ENCODE assay signal across 9 mouse cellular contexts in genomic region chr6:34875268-34875761, GRCm38 (mm10). TPM values are rescaled to one million over a fixed set of nuclear protein-coding genes. Genes with fewer than 3 reads are reported as not detected.
DNase-seq lines count a peak whose midpoint lies in the region; ATAC-seq lines count a peak whose summit lies in the region.
"Had no signal": no experiment of that assay in that cellular context is flagged by ENCODE, and none has a peak within 500 bp of the region (broad histone marks: within the 10 kb centered on the region; RNA-seq: fewer than 3 reads in every experiment).

No protein-coding gene starts in this region.

- no peak for ATAC-seq in liver, embryonic 16.5 days (ENCODE audit: low read depth)
- no peak for ATAC-seq in stomach, embryonic 16.5 days (ENCODE audit: insufficient read depth, low FRiP score)

- H3K4me2 ChIP-seq in liver, embryonic 16.5 days (ENCODE audit: low read depth, low read length) = peak overlapping the region; percentile 79
- no peak overlapping the region for H3K4me2 ChIP-seq in stomach, embryonic 16.5 days (ENCODE audit: low read depth, low read length)
- H3K4me2 ChIP-seq: neural tube, embryonic 12.5 days had no signal

- peak; percentile 72 to 74 for DNase-seq in heart, adult 18-20 months
- no peak for DNase-seq in heart, postnatal 25 days (ENCODE audit: low spot score)
- DNase-seq in CD4-positive, CD25-positive, alpha-beta regulatory T cell, adult 2 months (ENCODE audit: low read depth, low spot score) = peak; percentile 64
- no peak for DNase-seq in heart, embryonic 10.5 days (ENCODE audit: low spot score)
- DNase-seq in ovary, postnatal 36 days (ENCODE audit: low spot score) = no peak
- no peak for DNase-seq in right cerebral cortex, postnatal 4 days

- peak overlapping the region; percentile 48 for H3K9ac ChIP-seq in liver, embryonic 16.5 days (ENCODE audit: low read depth, low read length)
- H3K9ac ChIP-seq in stomach, embryonic 16.5 days (ENCODE audit: low read length) = 0 out of 2 replicates have a peak overlapping the region, but pooled peaks have one; percentile 18
- H3K9ac ChIP-seq: neural tube, embryonic 12.5 days had no signal

- intact Hi-C loops in heart, postnatal 25 days (cut with DNase I) = no loop called here

- peaks cover 13% of the 10 kb centered on the region for H3K36me3 ChIP-seq in heart, embryonic 10.5 days
- peaks cover 3% of the 10 kb centered on the region; the same call in 1 of the 2 replicates for H3K36me3 ChIP-seq in liver, embryonic 16.5 days (ENCODE audit: control insufficient read depth, insufficient read depth)
- no peaks in the 10 kb centered on the region for H3K36me3 ChIP-seq in stomach, embryonic 16.5 days (ENCODE audit: control insufficient read depth, insufficient read depth, low read length)

- H3K9me3 ChIP-seq in heart, embryonic 10.5 days = no peaks in the 10 kb centered on the region
- no peaks in the 10 kb centered on the region for H3K9me3 ChIP-seq in liver, embryonic 16.5 days (replicated peaks; ENCODE audit: control insufficient read depth, low read length)
- no peaks in the 10 kb centered on the region for H3K9me3 ChIP-seq in stomach, embryonic 16.5 days (replicated peaks; ENCODE audit: control insufficient read depth, low read length)
- H3K9me3 ChIP-seq: neural tube, embryonic 12.5 days had no signal

- H3K4me3 ChIP-seq in heart, embryonic 10.5 days = no peak overlapping the region
- H3K4me3 ChIP-seq in liver, embryonic 16.5 days (ENCODE audit: low read depth, low read length) = peak overlapping the region; percentile 27
- H3K4me3 ChIP-seq in stomach, embryonic 16.5 days (replicated peaks; ENCODE audit: low read length) = no peak overlapping the region
- H3K4me3 ChIP-seq: neural tube, embryonic 12.5 days had no signal

- 79% methylated on average over 15 of the region's 15 CpGs for WGBS in heart, embryonic 10.5 days
- 23% methylated on average over 15 of the region's 15 CpGs for WGBS in liver, embryonic 16.5 days (ENCODE audit: insufficient replicate concordance)
- 81% methylated on average over 15 of the region's 15 CpGs for WGBS in stomach, embryonic 16.5 days

- no peaks in the 10 kb centered on the region for H3K27me3 ChIP-seq in heart, embryonic 10.5 days (ENCODE audit: insufficient read depth, poor library complexity, severe bottlenecking)
- H3K27me3 ChIP-seq in liver, embryonic 16.5 days (ENCODE audit: control insufficient read depth, insufficient read depth, low read depth, low read length) = no peaks in the 10 kb centered on the region
- H3K27me3 ChIP-seq in stomach, embryonic 16.5 days (ENCODE audit: control insufficient read depth, insufficient read depth, low read length) = no peaks in the 10 kb centered on the region
- H3K27me3 ChIP-seq: neural tube, embryonic 12.5 days had no signal

- H3K4me1 ChIP-seq in heart, embryonic 10.5 days = peaks cover 59% of the 10 kb centered on the region
- peaks cover 50% of the 10 kb centered on the region for H3K4me1 ChIP-seq in liver, embryonic 16.5 days (ENCODE audit: control insufficient read depth, low read depth, low read length)
- peaks cover 39% of the 10 kb centered on the region for H3K4me1 ChIP-seq in stomach, embryonic 16.5 days (ENCODE audit: control insufficient read depth, insufficient read depth, low read length)

- H3K27ac ChIP-seq in heart, embryonic 10.5 days = peak overlapping the region; percentile 96
- H3K27ac ChIP-seq in liver, embryonic 16.5 days (ENCODE audit: low read length) = peak overlapping the region; percentile 87
- H3K27ac ChIP-seq in stomach, embryonic 16.5 days (ENCODE audit: low read length) = peak overlapping the region; percentile 64; the same call in 1 of the 2 replicates
- H3K27ac ChIP-seq: neural tube, embryonic 12.5 days had no signal

RNA-seq across cellular contexts. Expression of gene Cyren, which starts 2.5 kb away (rescaled TPM):
- 1 to 10 TPM; 3.6 to 5.2 TPM for total RNA-seq in heart, adult 18-20 months (2021)
- 1 to 10 TPM; 3.8 to 4.1 TPM for total RNA-seq in heart, postnatal 25 days (2021)
- polyA plus RNA-seq in heart, embryonic 10.5 days (2016; fragmentation: Nextera tagmentation; extraction: Ambion mirVana) = 13.7 and 16.5 TPM in 2 replicates
- 5.7 and 5.9 TPM in 2 replicates for polyA plus RNA-seq in liver, embryonic 16.5 days (2015; fragmentation: Nextera tagmentation; extraction: Ambion mirVana)
- polyA plus RNA-seq in stomach, embryonic 16.5 days (2015; fragmentation: Nextera tagmentation; extraction: Ambion mirVana) = 10.9 and 11.9 TPM in 2 replicates

RNA-seq across cellular contexts. Expression of gene Tmem140, which starts 12.4 kb away (rescaled TPM):
- 10 to 100 TPM; 26.5 to 32.4 TPM for total RNA-seq in heart, adult 18-20 months (2021)
- 10 to 100 TPM; 20.0 to 25.3 TPM for total RNA-seq in heart, postnatal 25 days (2021)
- polyA plus RNA-seq in heart, embryonic 10.5 days (2016; fragmentation: Nextera tagmentation; extraction: Ambion mirVana) = 1.4 and 1.8 TPM in 2 replicates
- polyA plus RNA-seq in liver, embryonic 16.5 days (2015; fragmentation: Nextera tagmentation; extraction: Ambion mirVana) = 8.8 and 10.0 TPM in 2 replicates
- polyA plus RNA-seq in stomach, embryonic 16.5 days (2015; fragmentation: Nextera tagmentation; extraction: Ambion mirVana) = 2.3 and 2.8 TPM in 2 replicates

RNA-seq across cellular contexts. Expression of gene Wdr91, which starts 35.4 kb away (rescaled TPM):
- total RNA-seq in heart, adult 18-20 months (2021) = 10 to 100 TPM; 14.1 to 14.5 TPM
- total RNA-seq in heart, postnatal 25 days (2021) = 10 to 100 TPM; 12.0 to 13.5 TPM
- 12.6 and 13.0 TPM in 2 replicates for polyA plus RNA-seq in heart, embryonic 10.5 days (2016; fragmentation: Nextera tagmentation; extraction: Ambion mirVana)
- 9.6 and 10.3 TPM in 2 replicates for polyA plus RNA-seq in liver, embryonic 16.5 days (2015; fragmentation: Nextera tagmentation; extraction: Ambion mirVana)
- 8.8 and 9.6 TPM in 2 replicates for polyA plus RNA-seq in stomach, embryonic 16.5 days (2015; fragmentation: Nextera tagmentation; extraction: Ambion mirVana)

RNA-seq across cellular contexts. Expression of gene Stra8, which starts 44.6 kb away (rescaled TPM):
- not detected for total RNA-seq in heart, adult 18-20 months (2021)
- total RNA-seq in heart, postnatal 25 days (2021) = not detected
- polyA plus RNA-seq in heart, embryonic 10.5 days (2016; fragmentation: Nextera tagmentation; extraction: Ambion mirVana) = not detected in 2 replicates
- polyA plus RNA-seq in liver, embryonic 16.5 days (2015; fragmentation: Nextera tagmentation; extraction: Ambion mirVana) = not detected in 2 replicates
- not detected in 2 replicates for polyA plus RNA-seq in stomach, embryonic 16.5 days (2015; fragmentation: Nextera tagmentation; extraction: Ambion mirVana)
- polyA plus RNA-seq: neural tube, embryonic 12.5 days had no signal

Comparison
In these comparisons a context has a peak if more than half of its experiments do, and no peak if none do; other contexts are left out.
1. DNase-seq: peak in heart, adult 18-20 months (2 of 2) and CD4-positive, CD25-positive, alpha-beta regulatory T cell, adult 2 months (single experiment); none in heart, postnatal 25 days (single experiment), heart, embryonic 10.5 days (single experiment), ovary, postnatal 36 days (single experiment) and right cerebral cortex, postnatal 4 days (single experiment).
2. Peak in every context shown above with its lines, with median percentiles within 50 percentile points of each other: H3K27ac ChIP-seq.